Mouse (Mus musculus) midbrain, embryonic 10.5 days (tissue): ENCODE measurements around the gene Ddit4l. TPM values are rescaled to one million over a fixed set of nuclear protein-coding genes. Genes with fewer than 3 reads are reported as not detected.
"Not testable (repeated sequence)": the region's sequence is repeated elsewhere in the genome, so short reads cannot be mapped to it uniquely, and the experiment has no call there.

ENCODE experiments used
- DNase-seq: peaks from one replicate; pipeline ENCODE4 v3.0.0-alpha.2; 2017; ENCODE audit warnings: low spot score
- H3K27ac ChIP-seq: fragments of 300-500 bp; sonication (generic); replicated peaks from 2 replicates; pipeline ENCODE4 v1.5.1; 2016; ENCODE audit warnings: mild to moderate bottlenecking
- H3K27me3 ChIP-seq: fragments of 300-500 bp; sonication (generic); 2 replicates; pipeline ENCODE4 v1.6.1; 2016; ENCODE audit warnings: low read depth, mild to moderate bottlenecking; ENCODE audit not compliant: poor library complexity, severe bottlenecking
- H3K36me3 ChIP-seq: fragments of 300-500 bp; sonication (generic); 2 replicates; pipeline ENCODE4 v1.6.1; 2016; ENCODE audit warnings: mild to moderate bottlenecking, moderate library complexity
- H3K4me1 ChIP-seq: fragments of 300-500 bp; sonication (generic); 2 replicates; pipeline ENCODE4 v1.6.1; 2016
- H3K4me3 ChIP-seq: fragments of 300-500 bp; sonication (generic); 2 replicates; pipeline ENCODE4 v1.5.1; 2016; ENCODE audit warnings: mild to moderate bottlenecking, moderate library complexity
- H3K9me3 ChIP-seq: fragments of 300-500 bp; sonication (generic); replicated peaks from 2 replicates; pipeline ENCODE4 v1.6.1; 2016; ENCODE audit warnings: mild to moderate bottlenecking
- WGBS: fragments of 180-500 bp; shearing (Covaris S2); methylation state at CpG from one replicate; pipeline ENCODE4 v1.1.7; 2016; 5-methylcytosine and 5-hydroxymethylcytosine counted together
- polyA plus RNA-seq: library from polyadenylated mRNA; unstranded; fragments of >200 nt; fragmentation: Nextera tagmentation; extraction: Ambion mirVana; gene quantifications from 2 replicates; pipeline ENCODE4 v1.2.1, GENCODE M21; 2016

Ddit4l gene
- 13.6 and 16.4 TPM in 2 replicates for polyA plus RNA-seq

DNA sequence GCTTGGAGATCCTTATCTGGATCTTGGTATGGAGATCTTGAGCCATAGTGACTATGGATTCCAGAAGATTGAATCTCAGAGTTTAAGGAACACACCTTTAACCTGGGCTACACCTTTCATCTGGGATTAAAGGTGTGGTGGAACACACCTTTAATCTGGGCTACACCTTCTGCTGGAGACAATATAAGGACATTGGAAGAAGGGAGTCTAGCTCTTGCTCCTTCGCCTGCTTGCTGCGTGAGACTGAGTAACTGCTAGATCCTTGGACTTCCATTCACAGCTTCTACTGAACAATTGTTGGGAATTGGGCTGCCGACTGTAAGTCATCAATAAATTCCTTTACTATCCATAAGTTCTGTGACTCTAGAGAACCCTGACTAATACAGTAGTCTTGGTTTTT, at the start of gene Ddit4l:
TSS of gene Ddit4l (plus strand) at position 301 of the 400 bp plus-strand sequence.
- not testable (repeated sequence) for H3K9me3 ChIP-seq, DNase-seq, H3K4me3 ChIP-seq, H3K36me3 ChIP-seq
- Histone ChIP-seq H3K4me1 (peaks cover 31% of the 10 kb centered on the region), H3K27me3 (peaks cover 40% of the 10 kb centered on the region), H3K27ac (peak within 1 kb of the TSS; percentile 46)
- WGBS, result 100% methylated on average over 3 of the region's 3 CpGs

DNA sequence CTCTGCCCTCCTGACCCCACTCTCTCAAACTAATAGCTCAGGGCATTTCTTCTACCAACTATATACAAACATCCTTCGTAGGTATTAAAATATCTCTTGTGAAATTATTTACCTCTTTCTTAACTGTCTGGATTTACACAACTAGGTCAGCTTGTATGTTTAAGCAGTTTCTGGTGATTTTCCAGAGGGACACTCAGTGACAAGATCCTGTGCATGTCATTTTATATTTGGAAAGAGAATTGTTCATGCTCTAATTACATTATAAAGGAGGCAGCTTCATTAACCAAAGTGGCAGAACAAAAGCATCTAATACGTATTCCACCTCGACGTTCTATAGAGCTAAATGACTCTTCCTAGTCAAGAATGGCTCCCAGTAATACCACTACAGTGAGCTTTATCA, 45.3 kb upstream of the Ddit4l start:
- no peak for DNase-seq
- H3K4me3 ChIP-seq, result no peak overlapping the region
- H3K27me3 ChIP-seq, result no peaks in the 10 kb centered on the region
- H3K36me3 ChIP-seq, result no peaks in the 10 kb centered on the region
- 84% methylated on average over 4 of the region's 4 CpGs for WGBS
- no peak overlapping the region for H3K27ac ChIP-seq
- no peaks in the 10 kb centered on the region for H3K9me3 ChIP-seq
- H3K4me1 ChIP-seq, result no peaks in the 10 kb centered on the region

DNA sequence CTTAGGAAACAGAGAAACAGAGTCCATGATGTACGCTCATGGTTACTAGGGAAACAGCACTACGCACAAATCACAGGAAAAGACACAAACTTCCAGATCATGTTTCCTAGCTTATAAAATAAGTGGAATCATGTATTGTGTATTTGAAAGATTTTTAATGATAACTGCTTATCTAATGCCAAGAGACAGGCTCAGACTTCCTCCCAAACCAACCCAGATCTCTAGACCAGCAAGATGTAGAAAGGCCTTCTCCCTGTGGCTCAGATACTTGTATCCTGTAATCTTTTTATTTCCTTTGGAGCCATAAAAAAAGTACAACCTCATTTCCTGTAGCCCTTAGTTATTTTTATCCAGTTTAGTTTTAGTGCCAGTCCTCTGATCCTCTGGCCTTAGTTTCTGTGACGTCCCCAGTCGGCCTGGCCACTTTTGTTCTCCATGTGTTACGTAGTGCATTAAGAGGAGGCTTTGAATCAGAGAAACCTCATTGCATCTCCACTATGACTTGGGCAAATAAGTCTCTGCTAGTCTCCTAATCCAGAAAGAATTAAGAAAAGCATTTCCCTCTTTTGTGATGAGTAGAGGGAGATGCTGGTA, 34.9 kb upstream of the Ddit4l start:
- H3K4me1 ChIP-seq, result no peaks in the 10 kb centered on the region
- no peak for DNase-seq
- no peak overlapping the region for H3K27ac ChIP-seq
- H3K4me3 ChIP-seq, result no peak overlapping the region
- H3K27me3 ChIP-seq, result no peaks in the 10 kb centered on the region
- no peaks in the 10 kb centered on the region for H3K36me3 ChIP-seq
- WGBS, result 90% methylated on average over 5 of the region's 5 CpGs
- no peaks in the 10 kb centered on the region for H3K9me3 ChIP-seq

DNA sequence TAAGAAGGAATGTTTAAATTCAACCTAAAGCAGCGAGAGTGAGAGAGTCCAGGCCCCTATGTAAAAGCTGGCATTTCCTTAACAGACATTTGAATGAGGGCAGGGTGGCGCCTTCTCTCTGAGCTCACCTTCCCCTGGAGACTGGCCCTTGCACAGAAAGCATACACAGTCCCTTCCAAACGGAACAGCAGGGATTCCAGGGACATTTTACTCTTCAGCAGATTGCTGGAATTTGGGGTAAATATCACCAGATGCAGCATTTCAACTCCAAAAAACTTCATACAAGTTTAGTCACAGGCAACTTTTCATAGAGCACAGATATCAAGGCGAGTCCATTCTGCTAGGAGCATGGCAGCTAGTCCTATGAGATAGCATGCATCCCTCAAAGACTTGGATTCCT, 31.6 kb upstream of the Ddit4l start:
- H3K4me1 ChIP-seq, result 0 out of 2 replicates have a peak, but pooled peaks cover 6% of the 10 kb centered on the region
- no peaks in the 10 kb centered on the region for H3K36me3 ChIP-seq
- no peaks in the 10 kb centered on the region for H3K9me3 ChIP-seq
- H3K4me3 ChIP-seq, result no peak overlapping the region
- WGBS, result 74% methylated on average over 4 of the region's 4 CpGs
- no peak overlapping the region for H3K27ac ChIP-seq
- no peak for DNase-seq
- no peaks in the 10 kb centered on the region for H3K27me3 ChIP-seq

DNA sequence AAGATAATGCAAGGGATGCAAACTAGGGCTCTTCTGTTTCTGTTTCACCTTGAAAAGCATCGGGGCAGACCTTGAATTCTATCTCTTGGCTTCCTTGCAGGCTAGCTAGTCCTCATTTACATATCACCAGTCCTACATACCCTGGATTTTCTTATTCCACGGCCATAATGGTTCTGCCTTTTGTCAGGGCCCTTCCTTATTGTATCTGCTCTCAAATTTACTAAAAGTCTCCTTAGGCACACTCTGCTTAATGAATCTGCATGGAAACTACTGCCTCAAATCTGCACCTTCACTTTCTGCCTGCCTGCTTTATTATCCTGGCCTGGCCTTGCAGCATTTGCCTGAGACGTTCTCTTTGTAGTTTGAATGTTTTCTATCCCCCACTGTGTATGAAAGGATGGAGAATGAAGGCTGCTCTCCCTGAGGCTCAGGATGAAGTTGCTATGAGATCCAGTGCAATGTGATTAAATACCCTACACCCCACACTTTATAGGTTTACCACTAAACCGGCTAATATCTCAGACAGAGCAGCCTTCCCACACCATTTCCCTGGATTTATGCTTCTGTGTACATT, 27.0 kb upstream of the Ddit4l start:
- no peaks in the 10 kb centered on the region for H3K9me3 ChIP-seq
- H3K36me3 ChIP-seq, result no peaks in the 10 kb centered on the region
- WGBS, result 61% methylated on average over 4 of the region's 4 CpGs
- DNase-seq, result no peak
- H3K4me1 ChIP-seq, result 0 out of 2 replicates have a peak, but pooled peaks cover 6% of the 10 kb centered on the region
- H3K27me3 ChIP-seq, result no peaks in the 10 kb centered on the region
- H3K4me3 ChIP-seq, result no peak overlapping the region
- H3K27ac ChIP-seq, result 0 out of 2 replicates have a peak overlapping the region, but pooled peaks have one; percentile 3

DNA sequence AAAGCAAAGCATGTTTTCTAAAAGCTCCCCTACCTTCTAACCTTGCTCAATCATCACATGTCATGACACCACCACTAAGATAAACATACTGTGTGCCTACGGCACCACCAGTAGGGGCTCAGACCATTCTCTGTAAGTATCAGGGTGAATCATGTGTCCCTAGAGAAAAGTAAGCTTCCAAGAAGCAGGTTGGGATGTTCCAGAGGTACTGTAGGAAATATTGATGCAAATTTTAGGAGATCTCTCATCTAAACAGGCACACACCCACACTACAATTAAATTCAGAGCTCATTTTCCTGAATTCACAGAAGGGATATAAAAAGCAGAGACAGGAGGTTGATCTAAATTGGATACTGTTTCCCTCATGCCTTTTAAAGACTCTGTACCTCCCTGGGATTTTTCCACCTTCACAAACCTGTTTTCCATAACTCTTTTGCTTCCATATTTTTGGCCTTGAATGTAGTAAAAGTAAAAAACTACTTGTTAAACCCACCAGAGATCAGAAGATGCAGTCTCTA, 12.4 kb upstream of the Ddit4l start:
- H3K4me3 ChIP-seq, result no peak overlapping the region
- WGBS, result 83% methylated on average over 1 of the region's 1 CpGs
- no peaks in the 10 kb centered on the region for H3K27me3 ChIP-seq
- no peak overlapping the region for H3K27ac ChIP-seq
- H3K4me1 ChIP-seq, result no peaks in the 10 kb centered on the region
- H3K36me3 ChIP-seq, result no peaks in the 10 kb centered on the region
- DNase-seq, result no peak
- no peaks in the 10 kb centered on the region for H3K9me3 ChIP-seq

DNA sequence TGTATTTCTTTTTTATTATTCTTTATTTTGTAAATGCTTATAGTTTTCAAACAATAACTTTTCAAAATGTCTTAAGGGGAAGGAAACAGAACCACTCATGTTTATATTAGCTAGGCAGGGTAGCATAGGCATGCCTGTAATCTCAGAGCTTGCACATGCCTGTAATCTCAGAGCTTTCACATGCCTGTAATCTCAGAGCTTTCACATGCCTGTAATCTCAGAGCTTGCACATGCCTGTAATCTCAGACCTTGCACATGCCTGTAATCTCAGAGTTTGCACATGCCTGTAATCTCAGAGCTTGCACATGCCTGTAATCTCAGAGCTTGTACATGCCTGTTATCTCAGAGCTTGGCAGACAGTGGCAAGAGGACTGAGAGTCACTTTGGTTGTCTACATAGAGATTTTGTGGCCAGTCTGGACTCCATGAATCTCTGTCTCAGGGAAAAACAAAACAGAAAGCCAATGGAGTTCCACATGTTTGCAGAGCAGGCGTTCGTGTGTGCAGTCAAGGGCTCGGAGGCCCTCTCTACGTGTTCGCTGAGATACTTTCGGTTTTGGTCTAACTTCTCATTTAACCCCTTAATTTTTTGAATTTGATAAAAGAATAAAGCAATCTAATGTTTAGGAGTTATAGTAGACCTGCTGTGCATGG, 10.8 kb upstream of the Ddit4l start:
- H3K27me3 ChIP-seq, result no peaks in the 10 kb centered on the region
- DNase-seq, result no peak
- H3K36me3 ChIP-seq, result no peaks in the 10 kb centered on the region
- WGBS, result 93% methylated on average over 6 of the region's 6 CpGs
- H3K27ac ChIP-seq, result no peak overlapping the region
- no peak overlapping the region for H3K4me3 ChIP-seq
- H3K9me3 ChIP-seq, result no peaks in the 10 kb centered on the region
- no peaks in the 10 kb centered on the region for H3K4me1 ChIP-seq

- Histone ChIP-seq H3K36me3 (no peaks in the 10 kb centered on the region), H3K4me3 (no peak overlapping the region), H3K27ac (no peak overlapping the region), H3K4me1 (no peaks in the 10 kb centered on the region), H3K9me3 (no peaks in the 10 kb centered on the region), H3K27me3 (no peaks in the 10 kb centered on the region)
- DNase-seq, result no peak
- 78% methylated on average over 4 of the region's 4 CpGs for WGBS
Measured at GRCm38 (mm10) chr3:137611110-137611857, 10.1 kb upstream of the Ddit4l start.

GRCm38 (mm10) chr3:137611981-137612380, 9.4 kb upstream of the Ddit4l start:
- 85% methylated on average over 2 of the region's 2 CpGs for WGBS
- no peak for DNase-seq
- no peak overlapping the region for H3K4me3 ChIP-seq
- no peaks in the 10 kb centered on the region for H3K36me3 ChIP-seq
- no peaks in the 10 kb centered on the region for H3K27me3 ChIP-seq
- no peaks in the 10 kb centered on the region for H3K4me1 ChIP-seq
- no peak overlapping the region for H3K27ac ChIP-seq
- no peaks in the 10 kb centered on the region for H3K9me3 ChIP-seq

DNA sequence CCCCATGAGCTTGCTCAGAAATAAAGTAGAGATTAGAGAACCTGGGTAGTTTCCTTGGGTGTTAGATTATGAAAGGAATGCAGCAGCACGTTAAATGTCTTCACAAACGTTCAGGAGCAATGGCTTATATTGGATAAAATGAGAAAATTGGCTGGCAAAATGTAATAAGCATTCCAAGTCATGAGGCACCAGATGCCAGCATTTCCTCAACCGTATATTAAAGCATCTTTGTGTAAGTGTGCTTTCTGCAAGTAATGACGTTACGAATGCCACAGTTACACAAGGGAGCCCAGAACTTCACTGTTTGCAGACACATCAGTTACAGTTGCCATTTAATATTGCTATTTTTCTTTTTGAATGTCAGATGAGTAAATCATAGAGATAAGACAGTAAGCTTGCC, 872 bp upstream of the Ddit4l start:
- no peaks in the 10 kb centered on the region for H3K36me3 ChIP-seq
- peaks cover 32% of the 10 kb centered on the region for H3K27me3 ChIP-seq
- no peak overlapping the region for H3K4me3 ChIP-seq
- H3K27ac ChIP-seq, result no peak overlapping the region
- 0 out of 2 replicates have a peak, but pooled peaks cover 5% of the 10 kb centered on the region for H3K9me3 ChIP-seq
- DNase-seq, result no peak
- H3K4me1 ChIP-seq, result peaks cover 31% of the 10 kb centered on the region
- WGBS, result 93% methylated on average over 5 of the region's 5 CpGs

DNA sequence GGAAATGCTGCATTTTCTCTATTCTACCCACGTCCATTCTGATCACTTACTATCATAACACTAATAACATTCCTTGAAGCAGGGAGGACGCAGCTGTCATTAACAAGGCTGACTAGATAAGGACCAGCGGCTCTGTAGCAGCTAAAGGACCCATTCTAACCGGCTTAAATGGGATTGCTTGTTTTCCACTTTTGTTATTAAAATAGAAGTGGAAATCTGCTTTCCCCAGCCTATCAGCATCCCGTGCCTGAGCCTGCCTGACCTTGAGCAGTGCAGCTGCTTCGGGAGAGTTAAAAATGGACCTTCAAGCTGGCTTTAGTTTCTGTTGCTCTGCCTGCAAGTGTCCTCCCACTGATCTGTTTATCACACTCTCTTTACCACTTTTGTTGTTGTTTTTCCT, 679 bp downstream of the Ddit4l start:
- H3K4me1 ChIP-seq, result peaks cover 31% of the 10 kb centered on the region
- H3K9me3 ChIP-seq, result 0 out of 2 replicates have a peak, but pooled peaks cover 5% of the 10 kb centered on the region
- no peak for DNase-seq
- peaks cover 42% of the 10 kb centered on the region for H3K27me3 ChIP-seq
- H3K36me3 ChIP-seq, result peaks cover 12% of the 10 kb centered on the region; the same call in 1 of the 2 replicates
- H3K4me3 ChIP-seq, result no peak overlapping the region
- H3K27ac ChIP-seq, result peak overlapping the region; percentile 46
- WGBS, result 30% methylated on average over 6 of the region's 6 CpGs

- H3K27me3 ChIP-seq, result peaks cover 42% of the 10 kb centered on the region
- peak overlapping the region; percentile 76 for H3K27ac ChIP-seq
- 21% methylated on average over 14 of the region's 14 CpGs for WGBS
- no peak for DNase-seq
- H3K36me3 ChIP-seq, result peaks cover 14% of the 10 kb centered on the region; the same call in 1 of the 2 replicates
- peak overlapping the region; percentile 62 for H3K4me3 ChIP-seq
- H3K4me1 ChIP-seq, result peaks cover 31% of the 10 kb centered on the region
- H3K9me3 ChIP-seq, result 0 out of 2 replicates have a peak, but pooled peaks cover 5% of the 10 kb centered on the region
Measured at GRCm38 (mm10) chr3:137622895-137623580, 1.6 kb downstream of the Ddit4l start.
